Mouse (Mus musculus): ENCODE data around the gene Atp8a1. TPM values are rescaled to one million over a fixed set of nuclear protein-coding genes. Genes with fewer than 3 reads are reported as not detected.

Atp8a1 gene
- not detected for polyA plus RNA-seq (2012; fragmentation: generic; extraction: Trizol)
- long read RNA-seq, experiment 1: 0 reads
- long read RNA-seq, experiment 2: 0 reads

GRCm38 (mm10) chr5:67847253-67848165, at the start of gene Atp8a1:
TSS of gene Atp8a1 (minus strand) at chr5:67847434.
- Histone ChIP-seq H3ac (ENCODE audit: control insufficient read depth, insufficient read length, low read depth) (no peak within 1 kb of the TSS), H3K79me3 (ENCODE audit: low read depth) (no peaks in the 10 kb centered on the region), H3K27me3 (ENCODE audit: control insufficient read depth, insufficient read depth, insufficient read length) (no peaks in the 10 kb centered on the region), H3K4me3 (ENCODE audit: insufficient read depth, poor library complexity, severe bottlenecking) (no peak within 1 kb of the TSS), H3K36me3 (ENCODE audit: control insufficient read depth, insufficient read depth) (no peaks in the 10 kb centered on the region), H3K79me2 (ENCODE audit: control insufficient read depth, insufficient read depth) (no peaks in the 10 kb centered on the region)
- no peak for TF ChIP-seq USF1 (IDR thresholded peaks at IDR 0.05; ENCODE audit: low read depth)
- TF ChIP-seq CTCF (IDR thresholded peaks at IDR 0.05; ENCODE audit: control insufficient read depth, insufficient read depth, insufficient read length): no peak
- TF ChIP-seq FOSL1 (IDR thresholded peaks at IDR 0.05; ENCODE audit: insufficient read depth, low read length, poor library complexity, severe bottlenecking): no peak
- no peak for TF ChIP-seq CEBPB (IDR thresholded peaks at IDR 0.05; ENCODE audit: low read depth)
- no peak for TF ChIP-seq MYOD1 (IDR thresholded peaks at IDR 0.05; ENCODE audit: control insufficient read depth, insufficient read length, low read depth)
- no peak for TF ChIP-seq MAX (IDR thresholded peaks at IDR 0.05)
- no peak for TF ChIP-seq MYOG (IDR thresholded peaks at IDR 0.05; ENCODE audit: control insufficient read depth, extremely low read depth, insufficient read length)

GRCm38 (mm10) chr5:67884422-67885210, 37.4 kb upstream of the Atp8a1 start:
- H3K79me3 ChIP-seq (ENCODE audit: low read depth): no peaks in the 10 kb centered on the region
- H3K27me3 ChIP-seq (ENCODE audit: control insufficient read depth, insufficient read depth, insufficient read length): no peaks in the 10 kb centered on the region
- no peak for TF ChIP-seq CTCF (IDR thresholded peaks at IDR 0.05; ENCODE audit: control insufficient read depth, insufficient read depth, insufficient read length)
- no peak for TF ChIP-seq USF1 (IDR thresholded peaks at IDR 0.05; ENCODE audit: low read depth)
- TF ChIP-seq CEBPB (IDR thresholded peaks at IDR 0.05; ENCODE audit: low read depth): no peak
- no peak for TF ChIP-seq MYOG (IDR thresholded peaks at IDR 0.05; ENCODE audit: control insufficient read depth, extremely low read depth, insufficient read length)
- H3K36me3 ChIP-seq (ENCODE audit: control insufficient read depth, insufficient read depth): no peaks in the 10 kb centered on the region
- no peak overlapping the region for H3K4me3 ChIP-seq (ENCODE audit: insufficient read depth, poor library complexity, severe bottlenecking)
- no peaks in the 10 kb centered on the region for H3K79me2 ChIP-seq (ENCODE audit: control insufficient read depth, insufficient read depth)
- H3ac ChIP-seq (ENCODE audit: control insufficient read depth, insufficient read length, low read depth): no peak overlapping the region

GRCm38 (mm10) chr5:67883564-67884171, 36.4 kb upstream of the Atp8a1 start:
- Histone ChIP-seq H3K79me3 (ENCODE audit: low read depth) (no peaks in the 10 kb centered on the region), H3K79me2 (ENCODE audit: control insufficient read depth, insufficient read depth) (no peaks in the 10 kb centered on the region), H3ac (ENCODE audit: control insufficient read depth, insufficient read length, low read depth) (no peak overlapping the region), H3K4me3 (ENCODE audit: insufficient read depth, poor library complexity, severe bottlenecking) (no peak overlapping the region), H3K36me3 (ENCODE audit: control insufficient read depth, insufficient read depth) (no peaks in the 10 kb centered on the region), H3K27me3 (ENCODE audit: control insufficient read depth, insufficient read depth, insufficient read length) (no peaks in the 10 kb centered on the region)
- no peak for TF ChIP-seq MYOG (IDR thresholded peaks at IDR 0.05; ENCODE audit: control insufficient read depth, extremely low read depth, insufficient read length)
- no peak for TF ChIP-seq CTCF (IDR thresholded peaks at IDR 0.05; ENCODE audit: control insufficient read depth, insufficient read depth, insufficient read length)
- TF ChIP-seq MAX (IDR thresholded peaks at IDR 0.05): no peak
- no peak for TF ChIP-seq FOSL1 (IDR thresholded peaks at IDR 0.05; ENCODE audit: insufficient read depth, low read length, poor library complexity, severe bottlenecking)
- TF ChIP-seq CEBPB (IDR thresholded peaks at IDR 0.05; ENCODE audit: low read depth): no peak
- TF ChIP-seq USF1 (IDR thresholded peaks at IDR 0.05; ENCODE audit: low read depth): no peak
- TF ChIP-seq MYOD1 (IDR thresholded peaks at IDR 0.05; ENCODE audit: control insufficient read depth, insufficient read length, low read depth): no peak

GRCm38 (mm10) chr5:67871414-67871813, 24.2 kb upstream of the Atp8a1 start:
- TF ChIP-seq MYOD1 (IDR thresholded peaks at IDR 0.05; ENCODE audit: control insufficient read depth, insufficient read length, low read depth): no peak
- TF ChIP-seq CTCF (IDR thresholded peaks at IDR 0.05; ENCODE audit: control insufficient read depth, insufficient read depth, insufficient read length): no peak
- H3ac ChIP-seq (ENCODE audit: control insufficient read depth, insufficient read length, low read depth): no peak overlapping the region
- H3K79me2 ChIP-seq (ENCODE audit: control insufficient read depth, insufficient read depth): no peaks in the 10 kb centered on the region
- no peaks in the 10 kb centered on the region for H3K27me3 ChIP-seq (ENCODE audit: control insufficient read depth, insufficient read depth, insufficient read length)
- H3K79me3 ChIP-seq (ENCODE audit: low read depth): no peaks in the 10 kb centered on the region
- H3K4me3 ChIP-seq (ENCODE audit: insufficient read depth, poor library complexity, severe bottlenecking): no peak overlapping the region
- H3K36me3 ChIP-seq (ENCODE audit: control insufficient read depth, insufficient read depth): no peaks in the 10 kb centered on the region

- no peaks in the 10 kb centered on the region for H3K79me3 ChIP-seq (ENCODE audit: low read depth)
- H3K4me3 ChIP-seq (ENCODE audit: insufficient read depth, poor library complexity, severe bottlenecking): no peak overlapping the region
- no peaks in the 10 kb centered on the region for H3K36me3 ChIP-seq (ENCODE audit: control insufficient read depth, insufficient read depth)
- TF ChIP-seq MYOD1 (IDR thresholded peaks at IDR 0.05; ENCODE audit: control insufficient read depth, insufficient read length, low read depth): no peak
- TF ChIP-seq FOSL1 (IDR thresholded peaks at IDR 0.05; ENCODE audit: insufficient read depth, low read length, poor library complexity, severe bottlenecking): no peak
- no peak for TF ChIP-seq MYOG (IDR thresholded peaks at IDR 0.05; ENCODE audit: control insufficient read depth, extremely low read depth, insufficient read length)
- TF ChIP-seq USF1 (IDR thresholded peaks at IDR 0.05; ENCODE audit: low read depth): no peak
- no peak for TF ChIP-seq CTCF (IDR thresholded peaks at IDR 0.05; ENCODE audit: control insufficient read depth, insufficient read depth, insufficient read length)
- TF ChIP-seq CEBPB (IDR thresholded peaks at IDR 0.05; ENCODE audit: low read depth): no peak
- TF ChIP-seq MAX (IDR thresholded peaks at IDR 0.05): no peak
- no peaks in the 10 kb centered on the region for H3K79me2 ChIP-seq (ENCODE audit: control insufficient read depth, insufficient read depth)
- no peak overlapping the region for H3ac ChIP-seq (ENCODE audit: control insufficient read depth, insufficient read length, low read depth)
- H3K27me3 ChIP-seq (ENCODE audit: control insufficient read depth, insufficient read depth, insufficient read length): no peaks in the 10 kb centered on the region
Measured at GRCm38 (mm10) chr5:67866221-67866620, 19.0 kb upstream of the Atp8a1 start.

All from C2C12 (cell line).